Mouse (Mus musculus) heart, embryonic 15.5 days (tissue): Measurements from ENCODE around the gene Gpatch8. TPM values are rescaled to one million over a fixed set of nuclear protein-coding genes. Genes with fewer than 3 reads are reported as not detected.

Source experiments
- ATAC-seq: fragments of 200-750 bp; cut with Nextera tagmentation; replicated peaks from 2 replicates; pipeline ENCODE4 v1.8.0; 2017; ENCODE audit warnings: low read depth, moderate TSS enrichment; ENCODE audit not compliant: insufficient number of reproducible peaks, insufficient read depth, low FRiP score
- H3K27ac ChIP-seq: fragments of 300-500 bp; sonication (generic); 2 replicates; pipeline ENCODE4 v1.5.1; 2015; ENCODE audit warnings: mild to moderate bottlenecking, inconsistent platforms
- H3K27me3 ChIP-seq: fragments of 300-500 bp; sonication (generic); 2 replicates; pipeline ENCODE4 v1.6.1; 2015; ENCODE audit warnings: inconsistent platforms
- H3K36me3 ChIP-seq: fragments of 300-500 bp; sonication (generic); 2 replicates; pipeline ENCODE4 v1.6.1; 2015; ENCODE audit warnings: mild to moderate bottlenecking, inconsistent platforms
- H3K4me1 ChIP-seq: fragments of 300-500 bp; sonication (generic); replicated peaks from 2 replicates; pipeline ENCODE4 v1.6.1; 2015; ENCODE audit warnings: inconsistent platforms
- H3K4me2 ChIP-seq: fragments of 300-500 bp; sonication (generic); 2 replicates; pipeline ENCODE4 v1.6.1; 2015; ENCODE audit warnings: inconsistent platforms, mild to moderate bottlenecking, moderate library complexity
- H3K4me3 ChIP-seq: fragments of 300-500 bp; sonication (generic); 2 replicates; pipeline ENCODE4 v1.5.1; 2015; ENCODE audit warnings: mild to moderate bottlenecking, inconsistent platforms
- H3K9ac ChIP-seq: fragments of 300-500 bp; sonication (generic); 2 replicates; pipeline ENCODE4 v1.6.1; 2015; ENCODE audit warnings: mild to moderate bottlenecking, inconsistent platforms
- H3K9me3 ChIP-seq: fragments of 300-500 bp; sonication (generic); replicated peaks from 2 replicates; pipeline ENCODE4 v1.6.1; 2016; ENCODE audit warnings: inconsistent platforms
- WGBS: fragments of 180-500 bp; shearing (Covaris S2); methylation state at CpG from one replicate; pipeline ENCODE4 v1.1.7; 2015; ENCODE audit warnings: mixed read lengths; 5-methylcytosine and 5-hydroxymethylcytosine counted together
- polyA plus RNA-seq: library from polyadenylated mRNA; unstranded; fragments of >200 nt; fragmentation: Nextera tagmentation; extraction: Ambion mirVana; gene quantifications from 2 replicates; pipeline ENCODE4 v1.2.1, GENCODE M21; 2015

The Gpatch8 gene
- polyA plus RNA-seq, 1 experiment from 2014 or later = 34.4 TPM

- WGBS = 18% methylated on average over 13 of the region's 13 CpGs
Observed at GRCm38 (mm10) chr11:102582016-102582610, 25.9 kb upstream of the Gpatch8 start.

GRCm38 (mm10) chr11:102581281-102582015 is 25.3 kb upstream of the Gpatch8 start:
- 23% methylated on average over 11 of the region's 11 CpGs for WGBS
- peak overlapping the region; percentile 82 for H3K27ac ChIP-seq
- peaks cover 48% of the 10 kb centered on the region for H3K4me1 ChIP-seq
- H3K4me3 ChIP-seq = no peak overlapping the region
- peak overlapping the region; percentile 32; the same call in 1 of the 2 replicates for H3K9ac ChIP-seq
- H3K27me3 ChIP-seq = no peaks in the 10 kb centered on the region
- H3K36me3 ChIP-seq = no peaks in the 10 kb centered on the region
- H3K4me2 ChIP-seq = 0 out of 2 replicates have a peak overlapping the region, but pooled peaks have one; percentile 7
- no peak; the same call in 1 of the 2 replicates for ATAC-seq
- H3K9me3 ChIP-seq = no peaks in the 10 kb centered on the region

More at GRCm38 (mm10) chr11:102582016-102582610, 25.9 kb upstream of the Gpatch8 start:
- Histone ChIP-seq H3K9ac (no peak overlapping the region), H3K27ac (peak overlapping the region; percentile 82), H3K36me3 (no peaks in the 10 kb centered on the region), H3K4me3 (no peak overlapping the region), H3K27me3 (no peaks in the 10 kb centered on the region), H3K4me2 (peak overlapping the region; percentile 33), H3K9me3 (no peaks in the 10 kb centered on the region), H3K4me1 (peaks cover 46% of the 10 kb centered on the region)
- peak; percentile 59; the same call in 1 of the 2 replicates for ATAC-seq

- Histone ChIP-seq H3K27me3 (no peaks in the 10 kb centered on the region), H3K36me3 (no peaks in the 10 kb centered on the region), H3K9ac (peak overlapping the region; percentile 37), H3K4me3 (peak overlapping the region; percentile 41), H3K4me1 (peaks cover 52% of the 10 kb centered on the region), H3K27ac (peak overlapping the region; percentile 83), H3K4me2 (peak overlapping the region; percentile 62), H3K9me3 (no peaks in the 10 kb centered on the region)
- ATAC-seq = no peak
- WGBS = 59% methylated on average over 3 of the region's 3 CpGs
Observed at GRCm38 (mm10) chr11:102580034-102580330, 23.8 kb upstream of the Gpatch8 start.

GRCm38 (mm10) chr11:102579165-102580033 is 23.2 kb upstream of the Gpatch8 start, which contains the start of gene Gm11627:
Gene Gm11627 (minus strand): TSS chr11:102579461.
- H3K9me3 ChIP-seq = no peaks in the 10 kb centered on the region
- peak; percentile 16; the same call in 1 of the 2 replicates for ATAC-seq
- peak within 1 kb of the TSS; percentile 37 for H3K9ac ChIP-seq
- H3K4me3 ChIP-seq = peak within 1 kb of the TSS; percentile 41
- peak within 1 kb of the TSS; percentile 83 for H3K27ac ChIP-seq
- WGBS = 18% methylated on average over 22 of the region's 23 CpGs
- H3K4me1 ChIP-seq = peaks cover 52% of the 10 kb centered on the region
- H3K27me3 ChIP-seq = no peaks in the 10 kb centered on the region
- H3K4me2 ChIP-seq = peak within 1 kb of the TSS; percentile 62
- H3K36me3 ChIP-seq = no peaks in the 10 kb centered on the region

- Histone ChIP-seq H3K4me1 (peaks cover 52% of the 10 kb centered on the region), H3K9ac (0 out of 2 replicates have a peak overlapping the region, but pooled peaks have one; percentile 37), H3K27me3 (no peaks in the 10 kb centered on the region), H3K36me3 (no peaks in the 10 kb centered on the region), H3K9me3 (no peaks in the 10 kb centered on the region), H3K4me2 (peak overlapping the region; percentile 62), H3K4me3 (peak overlapping the region; percentile 41), H3K27ac (peak overlapping the region; percentile 83)
- ATAC-seq = peak; percentile 29; the same call in 1 of the 2 replicates
- 9% methylated on average over 25 of the region's 27 CpGs for WGBS
Observed at GRCm38 (mm10) chr11:102578341-102579118, 22.3 kb upstream of the Gpatch8 start.

DNA sequence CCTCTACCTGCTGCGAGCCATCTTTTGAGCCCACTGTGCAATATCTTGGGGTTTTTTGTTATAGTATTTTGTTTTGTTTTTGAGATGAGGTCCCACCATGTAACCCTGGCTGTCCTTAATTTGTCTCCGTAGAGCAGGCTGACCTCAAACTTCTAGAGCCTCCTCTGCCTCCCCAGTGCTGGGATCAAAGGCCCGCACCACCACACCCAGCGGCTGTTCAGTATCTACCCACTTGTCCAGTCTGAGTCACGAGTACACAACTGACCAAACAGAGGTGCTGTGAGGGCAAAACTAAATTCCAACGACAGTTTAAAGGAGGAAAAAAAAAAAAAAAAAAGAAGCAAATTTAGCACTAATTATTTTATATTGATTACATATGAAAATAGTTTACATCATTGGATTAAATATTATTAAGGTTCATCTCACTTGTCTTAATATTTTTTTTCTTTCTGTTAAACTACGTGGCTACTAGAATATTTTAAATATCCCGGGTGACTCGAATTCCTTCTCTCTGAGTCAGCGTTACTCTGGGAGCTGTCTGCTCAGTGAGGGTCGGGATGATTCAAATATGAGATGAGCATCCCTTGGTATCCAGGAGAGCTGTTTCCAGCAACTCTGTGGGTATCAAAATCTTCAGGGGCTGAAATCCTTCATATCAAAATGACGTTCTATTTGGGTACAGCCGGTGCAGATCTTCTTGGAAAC is 20.0 kb upstream of the Gpatch8 start:
- Histone ChIP-seq H3K4me1 (peaks cover 33% of the 10 kb centered on the region), H3K9me3 (no peaks in the 10 kb centered on the region), H3K4me2 (no peak overlapping the region), H3K9ac (no peak overlapping the region), H3K36me3 (no peaks in the 10 kb centered on the region), H3K27me3 (no peaks in the 10 kb centered on the region), H3K27ac (no peak overlapping the region), H3K4me3 (no peak overlapping the region)
- ATAC-seq = no peak
- WGBS = 34% methylated on average over 13 of the region's 13 CpGs

GRCm38 (mm10) chr11:102575034-102575433 is 18.8 kb upstream of the Gpatch8 start:
- H3K36me3 ChIP-seq = no peaks in the 10 kb centered on the region

DNA sequence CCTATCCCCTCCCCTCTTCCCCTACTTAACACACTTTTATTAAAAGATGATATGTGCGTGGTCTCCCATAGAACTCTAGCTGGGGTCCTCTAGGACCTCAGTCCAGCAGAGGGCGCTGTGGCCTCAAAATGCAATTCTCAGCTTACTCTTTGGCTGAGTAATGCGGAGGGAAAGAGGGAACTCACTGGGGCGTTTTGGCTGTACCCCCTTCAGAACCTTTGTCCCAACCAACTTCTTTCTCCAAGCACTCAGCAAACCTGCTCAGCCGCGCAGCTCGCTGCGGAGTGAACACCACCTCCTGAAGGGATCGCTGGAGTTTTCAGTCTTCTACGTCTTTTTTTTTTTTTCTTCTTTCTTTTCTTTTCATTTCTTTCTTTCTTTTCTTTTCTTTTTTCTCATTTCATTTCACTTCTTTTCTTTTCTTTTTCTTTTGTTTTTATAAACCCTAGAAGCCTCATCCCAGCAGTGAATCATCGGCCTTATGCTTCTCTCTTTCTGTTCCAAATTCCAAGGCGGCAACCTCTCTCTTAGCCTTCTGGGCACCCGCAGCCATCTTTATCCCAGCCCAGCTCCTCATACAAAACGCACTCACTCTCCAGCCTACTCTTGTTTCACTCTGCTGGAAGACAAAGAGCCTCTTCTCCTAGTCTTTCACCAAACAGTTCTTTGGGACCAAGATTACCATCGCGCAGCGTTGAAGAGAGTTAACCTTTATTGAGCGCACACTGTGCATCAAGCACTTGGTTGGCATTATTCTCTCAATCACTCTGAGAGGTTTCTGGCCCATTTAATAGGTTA is 16.9 kb upstream of the Gpatch8 start:
- WGBS = 15% methylated on average over 18 of the region's 18 CpGs
- H3K27ac ChIP-seq = 0 out of 2 replicates have a peak overlapping the region, but pooled peaks have one; percentile 53

More at GRCm38 (mm10) chr11:102575034-102575433, 18.8 kb upstream of the Gpatch8 start:
- no peaks in the 10 kb centered on the region for H3K27me3 ChIP-seq
- no peak overlapping the region for H3K4me2 ChIP-seq
- peaks cover 27% of the 10 kb centered on the region for H3K4me1 ChIP-seq
- H3K27ac ChIP-seq = no peak overlapping the region
- WGBS = 77% methylated on average over 1 of the region's 1 CpGs
- H3K4me3 ChIP-seq = no peak overlapping the region
- no peak overlapping the region for H3K9ac ChIP-seq
- H3K9me3 ChIP-seq = no peaks in the 10 kb centered on the region
- no peak for ATAC-seq

GRCm38 (mm10) chr11:102568756-102569377 is 12.7 kb upstream of the Gpatch8 start:
- no peak for ATAC-seq
- no peaks in the 10 kb centered on the region for H3K36me3 ChIP-seq
- H3K4me3 ChIP-seq = no peak overlapping the region
- H3K4me1 ChIP-seq = 0 out of 2 replicates have a peak, but pooled peaks cover 2% of the 10 kb centered on the region
- 51% methylated on average over 7 of the region's 7 CpGs for WGBS
- no peak overlapping the region for H3K27ac ChIP-seq
- H3K4me2 ChIP-seq = no peak overlapping the region
- H3K9me3 ChIP-seq = no peaks in the 10 kb centered on the region
- H3K27me3 ChIP-seq = no peaks in the 10 kb centered on the region
- H3K9ac ChIP-seq = no peak overlapping the region

More for the DNA sequence above, 16.9 kb upstream of the Gpatch8 start:
- H3K27me3 ChIP-seq = no peaks in the 10 kb centered on the region
- H3K36me3 ChIP-seq = no peaks in the 10 kb centered on the region
- H3K4me3 ChIP-seq = peak overlapping the region; percentile 57
- peak overlapping the region; percentile 76 for H3K4me2 ChIP-seq
- no peaks in the 10 kb centered on the region for H3K9me3 ChIP-seq
- H3K4me1 ChIP-seq = peaks cover 10% of the 10 kb centered on the region
- peak overlapping the region; percentile 65 for H3K9ac ChIP-seq
- ATAC-seq = peak; percentile 59
